Mouse (Mus musculus) cerebellum, adult 18-20 months (tissue): ENCODE data around the gene Surf4.
"Not testable (repeated sequence)": the region's sequence is repeated elsewhere in the genome, so short reads cannot be mapped to it uniquely, and the experiment has no call there.

ENCODE experiments used
- DNase-seq, 2 experiments: peaks; one replicate each; pipeline ENCODE4 v3.0.0; 2021

The Surf4 gene

GRCm38 (mm10) chr2:26901834-26902400 lies 31.8 kb downstream of the Surf4 start:
- no peak for DNase-seq

GRCm38 (mm10) chr2:26900731-26901130 lies 33.0 kb downstream of the Surf4 start:
- no peak for DNase-seq

GRCm38 (mm10) chr2:26895898-26896297 lies 37.8 kb downstream of the Surf4 start:
- DNase-seq = no peak

DNA sequence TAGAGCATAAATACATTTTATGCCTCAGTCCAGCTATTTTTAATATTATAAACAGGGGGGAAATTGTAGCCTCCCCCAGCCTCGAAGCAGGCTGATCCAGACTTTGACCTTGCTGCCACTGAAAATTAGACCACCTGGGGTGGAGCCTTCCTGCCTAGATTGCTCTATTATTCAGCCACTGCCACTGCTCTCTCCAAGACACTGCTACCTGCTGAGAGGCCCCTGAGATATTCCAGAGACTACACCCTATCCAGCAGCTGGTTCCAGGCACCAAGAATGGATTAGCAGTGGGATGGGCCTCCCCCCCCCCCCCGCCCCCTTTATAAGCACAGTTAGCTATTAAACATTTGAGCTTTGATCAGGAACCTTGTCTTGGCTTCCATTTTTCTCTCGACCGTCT lies 47.6 kb downstream of the Surf4 start:
- DNase-seq = not testable (repeated sequence)

GRCm38 (mm10) chr2:26885541-26885940 lies 48.2 kb downstream of the Surf4 start:
- DNase-seq = not testable (repeated sequence)

DNA sequence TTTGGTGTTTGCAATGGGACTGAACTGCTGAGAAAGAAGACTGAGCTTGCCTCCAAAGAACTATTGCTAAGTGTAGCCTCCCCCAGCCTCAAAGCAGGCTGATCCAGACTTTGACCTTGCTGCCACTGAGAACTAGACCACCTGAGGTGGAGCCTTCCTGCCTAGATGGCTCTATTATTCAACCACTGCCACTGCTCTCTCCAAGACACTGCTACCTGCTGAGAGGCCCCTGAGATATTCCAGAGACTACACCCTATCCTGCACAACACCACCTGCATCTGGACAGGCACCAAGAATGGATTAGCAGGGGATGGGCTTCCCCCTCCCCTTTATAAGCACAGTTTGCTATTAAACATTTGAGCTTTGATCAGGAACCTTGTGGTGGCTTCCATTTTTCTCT lies 55.2 kb downstream of the Surf4 start:
- DNase-seq = no peak

GRCm38 (mm10) chr2:26870666-26871065 lies 63.1 kb downstream of the Surf4 start:
- DNase-seq = no peak
